Mouse (Mus musculus): ENCODE results near the gene Majin. TPM values are rescaled to one million over a fixed set of nuclear protein-coding genes. Genes with fewer than 3 reads are reported as not detected.

Gene Majin
- polyA plus RNA-seq, 1 experiment = not detected

DNA sequence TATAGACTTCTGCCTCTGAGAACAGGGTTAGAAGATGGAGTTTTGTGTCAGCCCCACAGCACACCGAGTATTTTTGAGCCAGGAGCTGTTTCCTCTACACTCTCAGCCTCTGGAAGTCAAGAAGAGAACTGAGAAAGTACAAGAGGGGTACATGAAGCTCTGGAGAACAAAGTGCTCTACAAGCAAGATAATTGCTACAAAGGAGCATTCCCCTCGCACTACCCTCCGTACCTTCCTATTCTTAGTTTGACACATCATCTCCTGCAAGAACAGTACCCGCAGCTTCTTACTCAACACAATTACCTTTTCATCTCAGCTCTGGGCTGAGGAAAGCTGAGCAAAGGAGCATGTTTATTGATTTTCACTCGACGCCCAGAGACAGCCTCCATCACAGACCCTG lies 34.4 kb downstream of the Majin start:
- Histone ChIP-seq H3K4me3 (no peak overlapping the region), H3ac (ENCODE audit: control insufficient read depth, insufficient read length) (no peak overlapping the region), H3K36me3 (ENCODE audit: control insufficient read depth, insufficient read depth) (no peaks in the 10 kb centered on the region), H3K79me2 (ENCODE audit: control insufficient read depth, insufficient read depth) (no peaks in the 10 kb centered on the region), H3K27me3 (ENCODE audit: control insufficient read depth, insufficient read depth, insufficient read length) (peaks cover 35% of the 10 kb centered on the region), H3K4me2 (ENCODE audit: low read depth) (no peak overlapping the region)
- TF ChIP-seq MAX (IDR thresholded peaks at IDR 0.05; ENCODE audit: low read depth) = no peak
- TF ChIP-seq MYOD1 (IDR thresholded peaks at IDR 0.05; ENCODE audit: control insufficient read depth in 1 of 3, insufficient read length in 2 of 3, low read depth in 2 of 3) = no peak
- TF ChIP-seq REST (IDR thresholded peaks at IDR 0.05; ENCODE audit: insufficient read depth, insufficient read length) = no peak
- TF ChIP-seq POLR2AphosphoS2 (IDR thresholded peaks at IDR 0.05; ENCODE audit: insufficient read length, low read depth) = no peak
- no peak for TF ChIP-seq TCF12 (IDR thresholded peaks at IDR 0.05; ENCODE audit: insufficient read depth, poor library complexity, severe bottlenecking)
- no peak for TF ChIP-seq SRF (IDR thresholded peaks at IDR 0.05; ENCODE audit: control insufficient read depth, insufficient read length, low read depth)
- TF ChIP-seq E2F4 (IDR thresholded peaks at IDR 0.05; ENCODE audit: insufficient read depth) = no peak
- TF ChIP-seq MYOG (IDR thresholded peaks at IDR 0.05; ENCODE audit: control insufficient read depth in 1 of 3, insufficient read depth in 1 of 3, insufficient read length in 2 of 3, low read depth in 2 of 3) = no peak
- TF ChIP-seq USF1 (IDR thresholded peaks at IDR 0.05; ENCODE audit: low read depth) = no peak
- no peak for TF ChIP-seq POLR2A (IDR thresholded peaks at IDR 0.05; ENCODE audit: insufficient read length, low read depth)
- no peak for TF ChIP-seq TCF3 (IDR thresholded peaks at IDR 0.05; ENCODE audit: insufficient read length, low read depth)
- TF ChIP-seq CEBPB (IDR thresholded peaks at IDR 0.05; ENCODE audit: insufficient read depth, poor library complexity, severe bottlenecking) = no peak

GRCm38 (mm10) chr19:6226135-6226534 lies 41.9 kb downstream of the Majin start, which contains the start of gene Gpha2:
Gene Gpha2, plus strand, starts transcription at chr19:6226380.
- no peaks in the 10 kb centered on the region for H3K36me3 ChIP-seq (ENCODE audit: control insufficient read depth, insufficient read depth)
- H3K27me3 ChIP-seq (ENCODE audit: control insufficient read depth, insufficient read depth, insufficient read length) = peaks cover 9% of the 10 kb centered on the region
- no peaks in the 10 kb centered on the region for H3K79me2 ChIP-seq (ENCODE audit: control insufficient read depth, insufficient read depth)
- H3K4me3 ChIP-seq = no peak within 1 kb of the TSS
- H3K4me2 ChIP-seq (ENCODE audit: low read depth) = no peak within 1 kb of the TSS
- TF ChIP-seq TCF3 (IDR thresholded peaks at IDR 0.05; ENCODE audit: insufficient read length, low read depth) (no peak), MYOD1 (IDR thresholded peaks at IDR 0.05; ENCODE audit: control insufficient read depth in 1 of 3, insufficient read length in 2 of 3, low read depth in 2 of 3) (no peak), SRF (IDR thresholded peaks at IDR 0.05; ENCODE audit: control insufficient read depth, insufficient read length, low read depth) (no peak), POLR2A (IDR thresholded peaks at IDR 0.05; ENCODE audit: insufficient read length, low read depth) (no peak), USF1 (IDR thresholded peaks at IDR 0.05; ENCODE audit: low read depth) (no peak), MAX (IDR thresholded peaks at IDR 0.05; ENCODE audit: low read depth) (no peak), TCF12 (IDR thresholded peaks at IDR 0.05; ENCODE audit: insufficient read depth, poor library complexity, severe bottlenecking) (no peak), CEBPB (IDR thresholded peaks at IDR 0.05; ENCODE audit: insufficient read depth, poor library complexity, severe bottlenecking) (no peak), REST (IDR thresholded peaks at IDR 0.05; ENCODE audit: insufficient read depth, insufficient read length) (no peak), POLR2AphosphoS2 (IDR thresholded peaks at IDR 0.05; ENCODE audit: insufficient read length, low read depth) (no peak)
- H3ac ChIP-seq (ENCODE audit: control insufficient read depth, insufficient read length) = no peak within 1 kb of the TSS

GRCm38 (mm10) chr19:6226763-6227162 lies 42.6 kb downstream of the Majin start:
- no peak for TF ChIP-seq MYOD1 (IDR thresholded peaks at IDR 0.05; ENCODE audit: control insufficient read depth in 1 of 3, insufficient read length in 2 of 3, low read depth in 2 of 3)
- TF ChIP-seq POLR2AphosphoS2 (IDR thresholded peaks at IDR 0.05; ENCODE audit: insufficient read length, low read depth) = peak; percentile 31
- no peak overlapping the region for H3K4me2 ChIP-seq (ENCODE audit: low read depth)
- H3K79me2 ChIP-seq (ENCODE audit: control insufficient read depth, insufficient read depth) = no peaks in the 10 kb centered on the region
- no peak overlapping the region for H3K4me3 ChIP-seq
- peaks cover 9% of the 10 kb centered on the region for H3K27me3 ChIP-seq (ENCODE audit: control insufficient read depth, insufficient read depth, insufficient read length)
- H3ac ChIP-seq (ENCODE audit: control insufficient read depth, insufficient read length) = no peak overlapping the region
- H3K36me3 ChIP-seq (ENCODE audit: control insufficient read depth, insufficient read depth) = peaks cover 4% of the 10 kb centered on the region

DNA sequence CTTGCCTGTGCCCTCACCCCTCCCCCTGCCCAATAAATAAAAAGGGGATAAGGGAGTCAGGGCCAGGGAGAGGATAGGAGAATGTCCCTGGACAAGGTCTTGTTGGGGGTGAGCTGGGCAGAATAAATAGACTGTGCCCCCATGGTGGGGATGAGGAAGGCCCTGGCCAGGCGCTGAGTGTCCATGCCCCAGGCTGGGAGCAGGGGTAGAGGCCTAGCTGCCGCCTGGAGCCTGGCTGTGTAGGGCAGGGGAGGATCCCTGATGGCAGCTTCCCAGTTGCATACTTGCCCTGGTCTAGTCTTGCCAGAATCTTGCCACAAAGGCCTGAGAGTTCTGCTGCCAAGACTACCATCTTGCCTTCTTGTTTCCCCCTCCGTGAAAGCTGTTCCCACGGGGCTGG lies 43.7 kb downstream of the Majin start:
- Histone ChIP-seq H3K27me3 (ENCODE audit: control insufficient read depth, insufficient read depth, insufficient read length) (peaks cover 9% of the 10 kb centered on the region), H3K4me2 (ENCODE audit: low read depth) (no peak overlapping the region), H3ac (ENCODE audit: control insufficient read depth, insufficient read length) (no peak overlapping the region), H3K36me3 (ENCODE audit: control insufficient read depth, insufficient read depth) (peaks cover 4% of the 10 kb centered on the region), H3K4me3 (no peak overlapping the region), H3K79me2 (ENCODE audit: control insufficient read depth, insufficient read depth) (no peaks in the 10 kb centered on the region)
- TF ChIP-seq POLR2AphosphoS2 (IDR thresholded peaks at IDR 0.05; ENCODE audit: insufficient read length, low read depth) = no peak
- no peak for TF ChIP-seq CEBPB (IDR thresholded peaks at IDR 0.05; ENCODE audit: insufficient read depth, poor library complexity, severe bottlenecking)
- TF ChIP-seq MYOD1 (IDR thresholded peaks at IDR 0.05; ENCODE audit: control insufficient read depth in 1 of 3, insufficient read length in 2 of 3, low read depth in 2 of 3) = no peak
- no peak for TF ChIP-seq MAX (IDR thresholded peaks at IDR 0.05; ENCODE audit: low read depth)
- TF ChIP-seq USF1 (IDR thresholded peaks at IDR 0.05; ENCODE audit: low read depth) = no peak
- no peak for TF ChIP-seq SRF (IDR thresholded peaks at IDR 0.05; ENCODE audit: control insufficient read depth, insufficient read length, low read depth)
- TF ChIP-seq TCF12 (IDR thresholded peaks at IDR 0.05; ENCODE audit: insufficient read depth, poor library complexity, severe bottlenecking) = no peak
- TF ChIP-seq E2F4 (IDR thresholded peaks at IDR 0.05; ENCODE audit: insufficient read depth) = no peak
- TF ChIP-seq POLR2A (IDR thresholded peaks at IDR 0.05; ENCODE audit: insufficient read length, low read depth) = no peak
- no peak for TF ChIP-seq TCF3 (IDR thresholded peaks at IDR 0.05; ENCODE audit: insufficient read length, low read depth)
- no peak for TF ChIP-seq REST (IDR thresholded peaks at IDR 0.05; ENCODE audit: insufficient read depth, insufficient read length)
- TF ChIP-seq MYOG (IDR thresholded peaks at IDR 0.05; ENCODE audit: control insufficient read depth in 1 of 3, insufficient read depth in 1 of 3, insufficient read length in 2 of 3, low read depth in 2 of 3) = no peak

DNA sequence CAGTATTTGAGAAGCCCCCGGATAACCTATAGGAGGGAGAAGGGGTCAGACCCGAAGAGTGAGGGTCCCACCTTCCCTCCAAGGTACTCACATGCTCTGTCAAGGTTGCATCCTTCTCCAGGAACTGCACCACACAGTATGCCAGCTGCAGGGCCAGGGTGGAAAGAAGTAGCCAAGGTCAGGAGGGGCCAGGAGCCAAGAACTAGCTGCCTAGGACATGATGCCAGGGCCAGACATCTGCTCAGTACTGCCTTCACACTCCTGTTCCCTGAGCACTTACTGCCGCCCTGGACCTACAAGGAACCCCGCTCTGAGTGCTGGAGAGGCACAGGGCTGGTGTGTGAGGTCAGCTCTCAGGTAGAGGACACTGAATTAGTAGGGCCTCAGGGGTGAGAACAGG lies 46.2 kb downstream of the Majin start:
- H3K27me3 ChIP-seq (ENCODE audit: control insufficient read depth, insufficient read depth, insufficient read length) = no peaks in the 10 kb centered on the region
- peaks cover 6% of the 10 kb centered on the region for H3K36me3 ChIP-seq (ENCODE audit: control insufficient read depth, insufficient read depth)
- H3ac ChIP-seq (ENCODE audit: control insufficient read depth, insufficient read length) = no peak overlapping the region

More for the DNA sequence above, 46.2 kb downstream of the Majin start:
- Histone ChIP-seq H3K4me2 (ENCODE audit: low read depth) (no peak overlapping the region), H3K4me3 (no peak overlapping the region), H3K79me2 (ENCODE audit: control insufficient read depth, insufficient read depth) (peaks cover 5% of the 10 kb centered on the region)
- TF ChIP-seq POLR2A (IDR thresholded peaks at IDR 0.05; ENCODE audit: insufficient read length, low read depth) = no peak
- no peak for TF ChIP-seq E2F4 (IDR thresholded peaks at IDR 0.05; ENCODE audit: insufficient read depth)
- TF ChIP-seq POLR2AphosphoS2 (IDR thresholded peaks at IDR 0.05; ENCODE audit: insufficient read length, low read depth) = no peak
- TF ChIP-seq TCF12 (IDR thresholded peaks at IDR 0.05; ENCODE audit: insufficient read depth, poor library complexity, severe bottlenecking) = no peak
- TF ChIP-seq CEBPB (IDR thresholded peaks at IDR 0.05; ENCODE audit: insufficient read depth, poor library complexity, severe bottlenecking) = no peak
- TF ChIP-seq SRF (IDR thresholded peaks at IDR 0.05; ENCODE audit: control insufficient read depth, insufficient read length, low read depth) = no peak
